30 mouse cellular contexts compared by ENCODE assay signal in genomic region chr1:57386519-57386918, GRCm38 (mm10). TPM values are rescaled to one million over a fixed set of nuclear protein-coding genes. Genes with fewer than 3 reads are reported as not detected.
A peak's percentile ranks its signal among the peaks of the same experiment; 100 is the strongest.
DNase-seq lines count a peak whose midpoint lies in the region; ATAC-seq and TF ChIP-seq lines count a peak whose summit lies in the region.
"Had no signal": no experiment of that assay in that cellular context is flagged by ENCODE, and none has a peak within 500 bp of the region (broad histone marks: within the 10 kb centered on the region; RNA-seq: fewer than 3 reads in every experiment).

No protein-coding gene starts in this region.

- H3K4me3 ChIP-seq in forebrain, embryonic 15.5 days = no peak overlapping the region
- no peak overlapping the region for H3K4me3 ChIP-seq in forebrain, embryonic 13.5 days
- no peak overlapping the region for H3K4me3 ChIP-seq in embryonic fibroblast, embryonic 13.5 days (ENCODE audit: insufficient read depth, low read length)
- no peak overlapping the region for H3K4me3 ChIP-seq in midbrain, embryonic 15.5 days
- H3K4me3 ChIP-seq: embryonic facial prominence, embryonic 12.5 days; embryonic facial prominence, embryonic 15.5 days; erythroblast, embryonic 14.5 days; forebrain, embryonic 12.5 days; heart, embryonic 12.5 days; heart, embryonic 15.5 days had no signal

- no peaks in the 10 kb centered on the region for H3K27me3 ChIP-seq in forebrain, embryonic 15.5 days
- no peaks in the 10 kb centered on the region for H3K27me3 ChIP-seq in forebrain, embryonic 13.5 days
- no peaks in the 10 kb centered on the region for H3K27me3 ChIP-seq in midbrain, embryonic 15.5 days (replicated peaks)
- H3K27me3 ChIP-seq: CH12.LX; embryonic facial prominence, embryonic 12.5 days; embryonic facial prominence, embryonic 15.5 days; forebrain, embryonic 12.5 days; heart, embryonic 12.5 days; heart, embryonic 15.5 days had no signal

- peak overlapping the region; percentile 34; the same call in 1 of the 2 replicates for H3K27ac ChIP-seq in forebrain, embryonic 15.5 days (replicated peaks)
- no peak overlapping the region for H3K27ac ChIP-seq in forebrain, embryonic 13.5 days
- H3K27ac ChIP-seq in embryonic fibroblast, embryonic 13.5 days (ENCODE audit: insufficient read depth, low read length) = peak overlapping the region; percentile 52; the same call in 1 of the 2 replicates
- no peak overlapping the region for H3K27ac ChIP-seq in midbrain, embryonic 15.5 days
- H3K27ac ChIP-seq: embryonic facial prominence, embryonic 12.5 days; embryonic facial prominence, embryonic 15.5 days; forebrain, embryonic 12.5 days; heart, embryonic 15.5 days; hindbrain, embryonic 14.5 days; hindbrain, postnatal 0 days had no signal

- TF ChIP-seq CTCF in embryonic fibroblast, embryonic 13.5 days (IDR thresholded peaks at IDR 0.05; ENCODE audit: borderline replicate concordance, insufficient read depth, low read length) = no peak

- H3K4me1 ChIP-seq in forebrain, embryonic 15.5 days = peaks cover 32% of the 10 kb centered on the region
- H3K4me1 ChIP-seq in forebrain, embryonic 13.5 days = peaks cover 18% of the 10 kb centered on the region
- H3K4me1 ChIP-seq in embryonic fibroblast, embryonic 13.5 days (ENCODE audit: control insufficient read depth, insufficient read depth, low read length) = peaks cover 2% of the 10 kb centered on the region
- no peaks in the 10 kb centered on the region for H3K4me1 ChIP-seq in midbrain, embryonic 15.5 days
- H3K4me1 ChIP-seq: embryonic facial prominence, embryonic 12.5 days; embryonic facial prominence, embryonic 15.5 days; forebrain, embryonic 12.5 days; heart, embryonic 12.5 days; heart, embryonic 15.5 days had no signal

- H3K9ac ChIP-seq in forebrain, embryonic 15.5 days (replicated peaks) = no peak overlapping the region
- no peak overlapping the region for H3K9ac ChIP-seq in forebrain, embryonic 13.5 days
- no peak overlapping the region for H3K9ac ChIP-seq in midbrain, embryonic 15.5 days
- H3K9ac ChIP-seq: embryonic facial prominence, embryonic 12.5 days; embryonic facial prominence, embryonic 15.5 days; forebrain, embryonic 12.5 days; heart, embryonic 12.5 days; heart, embryonic 15.5 days; hindbrain, embryonic 14.5 days had no signal

- no peaks in the 10 kb centered on the region for H3K9me3 ChIP-seq in forebrain, embryonic 15.5 days
- no peaks in the 10 kb centered on the region for H3K9me3 ChIP-seq in forebrain, embryonic 13.5 days (replicated peaks)
- H3K9me3 ChIP-seq in midbrain, embryonic 15.5 days = no peaks in the 10 kb centered on the region
- H3K9me3 ChIP-seq: embryonic facial prominence, embryonic 12.5 days; embryonic facial prominence, embryonic 15.5 days; forebrain, embryonic 12.5 days; G1E; heart, embryonic 12.5 days; heart, embryonic 15.5 days had no signal

- no peak overlapping the region for H3K4me2 ChIP-seq in forebrain, embryonic 15.5 days (replicated peaks)
- H3K4me2 ChIP-seq in forebrain, embryonic 13.5 days = no peak overlapping the region
- H3K4me2 ChIP-seq in midbrain, embryonic 15.5 days = no peak overlapping the region
- H3K4me2 ChIP-seq: embryonic facial prominence, embryonic 12.5 days; embryonic facial prominence, embryonic 15.5 days; forebrain, embryonic 12.5 days; heart, embryonic 12.5 days; heart, embryonic 15.5 days; hindbrain, embryonic 14.5 days had no signal

- ATAC-seq in forebrain, embryonic 15.5 days (replicated peaks) = no peak
- no peak for ATAC-seq in forebrain, embryonic 13.5 days
- no peak for ATAC-seq in midbrain, embryonic 15.5 days (replicated peaks)
- ATAC-seq: hindbrain, postnatal 0 days; inflammation-experienced regulatory T-cells, adult 6 months; intestine, embryonic 16.5 days had no signal

- peak; percentile 26 for DNase-seq in NIH3T3 (ENCODE audit: low read depth)
- DNase-seq in heart, adult 11 months = no peak
- DNase-seq: adrenal gland, postnatal 10 days; adrenal gland, postnatal 36 days; B cell, adult 2 months; cerebellum, adult 11 months; cerebellum, adult 2 months; cerebellum, adult 9-11 months; cerebellum, postnatal 25 days; gastrocnemius, postnatal 10 days; gastrocnemius, postnatal 36 days; heart, postnatal 14 days; heart, postnatal 4 days; kidney, adult 18-20 months had no signal

- TF ChIP-seq POLR2A in embryonic fibroblast, embryonic 13.5 days (IDR thresholded peaks at IDR 0.05; ENCODE audit: low read depth, low read length) = no peak

- 0 out of 2 replicates have a peak, but pooled peaks cover 3% of the 10 kb centered on the region for H3K36me3 ChIP-seq in forebrain, embryonic 15.5 days
- peaks cover 4% of the 10 kb centered on the region; the same call in 1 of the 2 replicates for H3K36me3 ChIP-seq in forebrain, embryonic 13.5 days (ENCODE audit: poor library complexity, severe bottlenecking)
- no peaks in the 10 kb centered on the region; the same call in 1 of the 2 replicates for H3K36me3 ChIP-seq in midbrain, embryonic 15.5 days (replicated peaks)

RNA-seq across cellular contexts. Expression of gene 1700066M21Rik, which starts 9.1 kb away (rescaled TPM):
- polyA plus RNA-seq in forebrain, embryonic 15.5 days (2015; fragmentation: Nextera tagmentation; extraction: Ambion mirVana) = 34.1 and 35.4 TPM in 2 replicates
- polyA plus RNA-seq in forebrain, embryonic 13.5 days (2015; fragmentation: Nextera tagmentation; extraction: Ambion mirVana) = 21.0 and 22.3 TPM in 2 replicates
- 10.7 and 10.8 TPM in 2 replicates for polyA plus RNA-seq in embryonic fibroblast, embryonic 13.5 days (2011; ENCODE audit: insufficient read length, low read depth, missing spikeins)
- polyA plus RNA-seq in midbrain, embryonic 15.5 days (2015; fragmentation: Nextera tagmentation; extraction: Ambion mirVana) = 16.8 and 17.3 TPM in 2 replicates

RNA-seq across cellular contexts. Expression of gene Maip1, which starts 19.6 kb away (rescaled TPM):
- 16.6 and 17.3 TPM in 2 replicates for polyA plus RNA-seq in forebrain, embryonic 15.5 days (2015; fragmentation: Nextera tagmentation; extraction: Ambion mirVana)
- polyA plus RNA-seq in forebrain, embryonic 13.5 days (2015; fragmentation: Nextera tagmentation; extraction: Ambion mirVana) = 17.4 and 18.4 TPM in 2 replicates
- polyA plus RNA-seq in embryonic fibroblast, embryonic 13.5 days (2011; ENCODE audit: insufficient read length, low read depth, missing spikeins) = 10.0 and 11.5 TPM in 2 replicates
- polyA plus RNA-seq in midbrain, embryonic 15.5 days (2015; fragmentation: Nextera tagmentation; extraction: Ambion mirVana) = 17.1 and 17.5 TPM in 2 replicates

RNA-seq across cellular contexts. Expression of gene Tyw5, which starts 20.4 kb away (rescaled TPM):
- 23.4 and 23.6 TPM in 2 replicates for polyA plus RNA-seq in forebrain, embryonic 15.5 days (2015; fragmentation: Nextera tagmentation; extraction: Ambion mirVana)
- 22.7 and 23.1 TPM in 2 replicates for polyA plus RNA-seq in forebrain, embryonic 13.5 days (2015; fragmentation: Nextera tagmentation; extraction: Ambion mirVana)
- 27.3 and 29.4 TPM in 2 replicates for polyA plus RNA-seq in embryonic fibroblast, embryonic 13.5 days (2011; ENCODE audit: insufficient read length, low read depth, missing spikeins)
- polyA plus RNA-seq in midbrain, embryonic 15.5 days (2015; fragmentation: Nextera tagmentation; extraction: Ambion mirVana) = 21.0 and 22.8 TPM in 2 replicates

Comparison
In these comparisons a context has a peak if more than half of its experiments do, and no peak if none do; other contexts are left out.
1. H3K27ac ChIP-seq: peak in forebrain, embryonic 15.5 days (single experiment) and embryonic fibroblast, embryonic 13.5 days (single experiment); none in forebrain, embryonic 13.5 days (single experiment) and midbrain, embryonic 15.5 days (single experiment).